Mouse (Mus musculus) MEL (cell line): Measurements from ENCODE around the gene Mzt1. TPM values are rescaled to one million over a fixed set of nuclear protein-coding genes. Genes with fewer than 3 reads are reported as not detected.
"Not testable (repeated sequence)": the region's sequence is repeated elsewhere in the genome, so short reads cannot be mapped to it uniquely, and the experiment has no call there.

Experiments used
- DNase-seq: peaks from one replicate; pipeline ENCODE4 v3.0.0; 2011; ENCODE audit warnings: low read depth, low spot score
- H3K27ac ChIP-seq: 2 replicates; pipeline ENCODE4 v1.5.1; 2012; ENCODE audit warnings: low read depth, mild to moderate bottlenecking, control low read depth, low read length, moderate library complexity; ENCODE audit not compliant: control insufficient read depth
- H3K27me3 ChIP-seq, 2 experiments: fragments of 150-350 bp in 1 of 2; sonication (generic) in 1 of 2; 2 replicates each; pipeline ENCODE4 v1.6.1; 2012; ENCODE audit warnings: low read length in 2 of 2, mild to moderate bottlenecking in 2 of 2, improper control_type of control experiment in 1 of 2, moderate library complexity in 1 of 2; ENCODE audit not compliant: insufficient read depth in 2 of 2, control insufficient read depth in 1 of 2
- H3K36me3 ChIP-seq, 2 experiments: 2 replicates each; pipeline ENCODE4 v1.6.1; 2012 to 2014; ENCODE audit warnings: low read length in 2 of 2, improper control_type of control experiment in 1 of 2, inconsistent platforms in 1 of 2, mild to moderate bottlenecking in 1 of 2; ENCODE audit not compliant: insufficient read depth in 2 of 2, control insufficient read depth in 1 of 2
- H3K4me1 ChIP-seq, 2 experiments: fragments of 150-350 bp in 1 of 2; sonication (generic) in 1 of 2; 2 replicates each; pipeline ENCODE4 v1.6.1; 2012; ENCODE audit warnings: low read length in 2 of 2, improper control_type of control experiment in 1 of 2, mild to moderate bottlenecking in 1 of 2; ENCODE audit not compliant: insufficient read depth in 2 of 2, control insufficient read depth in 1 of 2
- H3K4me3 ChIP-seq, 2 experiments: fragments of 150-350 bp in 1 of 2; sonication (generic) in 1 of 2; 2 replicates each; pipeline ENCODE4 v1.5.1; 2012; ENCODE audit warnings: low read depth in 2 of 2, low read length in 2 of 2, mild to moderate bottlenecking in 2 of 2, moderate library complexity in 2 of 2, control low read depth in 1 of 2, improper control_type of control experiment in 1 of 2; ENCODE audit not compliant: control insufficient read depth in 1 of 2, insufficient read depth in 1 of 2
- H3K79me2 ChIP-seq: 2 replicates; pipeline ENCODE4 v1.6.1; 2012; ENCODE audit warnings: mild to moderate bottlenecking, low read length, moderate library complexity; ENCODE audit not compliant: control insufficient read depth, poor library complexity, insufficient read depth
- H3K9ac ChIP-seq: 2 replicates; pipeline ENCODE4 v1.6.1; 2012; ENCODE audit warnings: low read depth, mild to moderate bottlenecking, control low read depth, low read length, moderate library complexity; ENCODE audit not compliant: control insufficient read depth, poor library complexity, severe bottlenecking
- H3K9me3 ChIP-seq: fragments of 150-350 bp; sonication (generic); replicated peaks from 2 replicates; pipeline ENCODE4 v1.6.1; 2012; ENCODE audit warnings: mild to moderate bottlenecking, low read length, improper control_type of control experiment, moderate library complexity; ENCODE audit not compliant: insufficient read depth
- CHD2 ChIP-seq: IDR thresholded peaks from 2 replicates; pipeline ENCODE4 v1.6.1; 2011; ENCODE audit warnings: low read length, improper control_type of control experiment
- EP300 ChIP-seq, 2 experiments: IDR thresholded peaks; 2 replicates each; pipeline ENCODE4 v1.6.1; 2011; ENCODE audit warnings: improper control_type of control experiment in 2 of 2, low read length in 2 of 2, low read depth in 1 of 2, mild to moderate bottlenecking in 1 of 2
- MEF2A ChIP-seq: IDR thresholded peaks from 2 replicates; pipeline ENCODE4 v1.6.1; 2014; ENCODE audit warnings: low read depth, mild to moderate bottlenecking, inconsistent platforms, low read length, improper control_type of control experiment; ENCODE audit not compliant: poor library complexity, insufficient replicate concordance, severe bottlenecking; ENCODE audit errors: extremely low read depth
- MYC ChIP-seq: IDR thresholded peaks from 2 replicates; pipeline ENCODE4 v1.6.1; 2011; ENCODE audit warnings: low read depth, mild to moderate bottlenecking, low read length, improper control_type of control experiment, moderate library complexity
- POLR2A ChIP-seq, 2 experiments: IDR thresholded peaks; 2 replicates each; pipeline ENCODE4 v1.6.1; 2011 to 2012; ENCODE audit warnings: low read length in 2 of 2, mild to moderate bottlenecking in 2 of 2, control low read depth in 1 of 2, improper control_type of control experiment in 1 of 2, low read depth in 1 of 2, moderate library complexity in 1 of 2; ENCODE audit not compliant: control insufficient read depth in 1 of 2, insufficient read depth in 1 of 2, poor library complexity in 1 of 2
- RCOR1 ChIP-seq: IDR thresholded peaks from 2 replicates; pipeline ENCODE4 v1.6.1; 2012; ENCODE audit warnings: low read depth, mild to moderate bottlenecking, inconsistent platforms, low read length, improper control_type of control experiment
- UBTF ChIP-seq: IDR thresholded peaks from 2 replicates; pipeline ENCODE4 v1.6.1; 2012; ENCODE audit warnings: low read depth, mild to moderate bottlenecking, inconsistent platforms, low read length, improper control_type of control experiment, moderate library complexity, borderline replicate concordance; ENCODE audit not compliant: insufficient read depth
- ZC3H11A ChIP-seq: IDR thresholded peaks from 2 replicates; pipeline ENCODE4 v1.6.1; 2012; ENCODE audit warnings: low read depth, mild to moderate bottlenecking, inconsistent platforms, low read length, improper control_type of control experiment
- ZMIZ1 ChIP-seq: IDR thresholded peaks from 2 replicates; pipeline ENCODE4 v1.6.1; 2012; ENCODE audit warnings: low read depth, mild to moderate bottlenecking, inconsistent platforms, low read length, improper control_type of control experiment, moderate library complexity
- polyA plus RNA-seq, 2 experiments: library from polyadenylated mRNA; stranded (reverse) in 1 of 2; unstranded in 1 of 2; fragments of >175 nt in 1 of 2; fragments of >200 nt in 1 of 2; gene quantifications; 2 replicates each; pipeline versions ENCODE4 v1.2.1 to v1.2.4; 2012; ENCODE audit warnings: low replicate concordance in 2 of 2, low read depth in 1 of 2; ENCODE audit not compliant: insufficient read length in 2 of 2, insufficient read depth in 1 of 2, missing spikeins in 1 of 2
- total RNA-seq: library from RNA; depleted of rRNA; stranded (reverse); fragments of 300-350 nt; gene quantifications from 2 replicates; pipeline ENCODE4 v1.2.3, GENCODE M21; 2012

The Mzt1 gene
- total and polyA plus RNA-seq, 3 experiments, result 17.5 to 42.3 TPM; not detected in 1

DNA sequence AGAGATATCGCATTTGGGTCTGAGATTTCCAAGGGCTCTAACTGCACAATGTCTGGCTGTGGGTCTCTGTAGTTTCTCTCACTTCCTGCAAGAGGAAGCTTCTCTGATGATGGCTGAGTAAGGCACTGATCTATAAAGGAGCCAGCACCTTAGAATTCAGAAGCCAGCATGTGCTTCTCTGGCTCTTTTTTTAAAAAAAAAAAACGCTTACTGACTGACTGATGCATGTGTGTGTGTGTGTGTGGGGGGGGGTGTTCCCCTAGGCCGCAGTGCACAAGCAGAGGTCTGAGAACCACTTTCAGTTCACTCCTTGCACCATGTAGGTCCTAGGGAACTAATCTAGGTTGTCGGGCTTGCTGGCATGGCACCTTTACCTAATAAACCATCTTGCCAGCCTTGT lies 4.5 kb downstream of the Mzt1 start:
- H3K4me3 ChIP-seq, result no peak overlapping the region
- H3K9ac ChIP-seq, result no peak overlapping the region

DNA sequence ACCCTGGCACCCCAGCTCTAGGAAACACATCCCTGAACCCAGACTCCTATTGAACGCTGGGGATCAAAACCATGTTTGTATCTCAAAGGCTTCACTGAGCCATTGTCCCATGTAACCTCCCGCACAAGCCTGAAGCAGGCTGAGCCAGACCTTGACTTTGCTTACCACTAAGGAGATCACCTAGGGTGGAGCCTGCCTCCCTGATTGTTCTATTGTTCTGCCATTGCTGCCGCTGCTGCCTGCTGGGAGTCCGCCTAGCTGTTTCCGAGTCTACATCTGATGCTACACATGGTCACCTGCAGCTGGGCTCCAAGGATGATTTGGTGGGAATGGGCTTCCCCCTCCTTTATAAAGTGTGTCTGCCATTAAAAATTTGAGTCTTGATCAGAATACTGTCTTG lies 6.6 kb downstream of the Mzt1 start:
- not testable (repeated sequence) for H3K9me3 ChIP-seq, H3K4me3 ChIP-seq, H3K27me3 ChIP-seq, DNase-seq, H3K9ac ChIP-seq, H3K27ac ChIP-seq
- Histone ChIP-seq H3K36me3 (peaks cover 18 to 42% of the 10 kb centered on the region in 2 experiments), H3K79me2 (peaks cover 31% of the 10 kb centered on the region), H3K4me1 (peaks cover 11 to 12% of the 10 kb centered on the region in 2 experiments)

More for the DNA sequence above, 4.5 kb downstream of the Mzt1 start:
- Histone ChIP-seq H3K79me2 (peaks cover 46% of the 10 kb centered on the region), H3K27me3 (no peaks in the 10 kb centered on the region), H3K9me3 (no peaks in the 10 kb centered on the region), H3K4me1 (peaks cover 11 to 13% of the 10 kb centered on the region in 2 experiments), H3K27ac (no peak overlapping the region), H3K36me3 (peaks cover 20 to 34% of the 10 kb centered on the region in 2 experiments)
- TF ChIP-seq ZC3H11A (no peak), EP300 (IDR thresholded peaks at IDR 0.05; ENCODE audit: low read depth in 1 of 2, low read length in 2 of 2) (no peak), UBTF (no peak), MEF2A (no peak), POLR2A (IDR thresholded peaks at IDR 0.05; ENCODE audit: control insufficient read depth in 1 of 2, insufficient read depth in 1 of 2, low read depth in 1 of 2, low read length in 2 of 2, poor library complexity in 1 of 2) (no peak)
- DNase-seq, result no peak

DNA sequence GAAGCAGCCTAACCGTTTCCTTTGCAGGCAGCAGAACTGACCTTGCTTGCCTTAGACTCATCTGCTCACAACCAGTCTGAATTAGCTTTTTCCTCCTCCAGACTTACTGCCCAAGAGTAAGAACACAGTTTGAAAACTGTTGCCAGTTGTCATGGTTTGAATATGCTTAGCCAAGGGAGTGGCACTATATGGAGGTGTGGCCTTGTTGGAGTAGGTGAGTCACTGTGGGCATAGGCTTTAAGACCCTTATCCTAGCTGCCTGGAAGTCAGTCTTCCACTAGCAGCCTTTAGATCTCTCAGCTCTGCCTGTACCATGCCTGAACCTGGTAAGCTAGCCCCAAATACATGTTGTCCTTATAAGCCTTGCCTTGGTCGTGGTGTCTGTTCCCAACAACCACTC lies 8.2 kb downstream of the Mzt1 start:
- Histone ChIP-seq H3K4me3 (no peak overlapping the region), H3K9me3 (no peaks in the 10 kb centered on the region), H3K9ac (no peak overlapping the region), H3K4me1 (peaks cover 2 to 9% of the 10 kb centered on the region in 2 experiments; a peak in 3 of 4 replicates), H3K79me2 (peaks cover 21% of the 10 kb centered on the region), H3K27me3 (no peaks in the 10 kb centered on the region), H3K36me3 (peaks cover 11 to 43% of the 10 kb centered on the region in 2 experiments), H3K27ac (no peak overlapping the region)
- no peak for TF ChIP-seq RCOR1
- no peak for TF ChIP-seq MYC
- no peak for TF ChIP-seq CHD2
- TF ChIP-seq POLR2A (IDR thresholded peaks at IDR 0.05; ENCODE audit: control insufficient read depth in 1 of 2, insufficient read depth in 1 of 2, low read depth in 1 of 2, low read length in 2 of 2, poor library complexity in 1 of 2), result no peak
- no peak for TF ChIP-seq MEF2A
- no peak for TF ChIP-seq ZMIZ1
- no peak for DNase-seq
